Mouse (Mus musculus) retina, postnatal 1 day (tissue): ENCODE data around the gene Insl5.
A peak's percentile ranks its signal among the peaks of the same experiment; 100 is the strongest.

ENCODE experiments used
- DNase-seq: peaks from one replicate; pipeline ENCODE4 v3.0.0-alpha.2; 2012

The Insl5 gene

DNA sequence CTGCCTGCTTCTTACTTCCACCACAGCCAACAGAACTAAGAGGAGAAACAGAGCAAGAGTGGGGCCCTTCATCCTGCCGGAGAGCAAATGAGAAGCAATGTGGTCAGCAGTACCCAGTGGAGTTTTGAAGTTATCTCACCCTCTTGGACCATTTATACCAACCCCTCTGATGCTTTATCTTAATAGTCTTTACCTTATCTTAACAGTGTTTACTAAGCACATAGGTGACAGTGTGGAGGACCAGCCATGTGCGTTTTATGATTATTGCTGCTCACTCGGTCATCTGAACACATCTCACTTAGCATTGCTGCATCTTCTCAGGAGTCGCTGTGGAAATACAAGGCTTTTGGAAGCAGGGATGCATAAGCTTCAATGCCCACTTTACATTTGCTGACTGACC, at the start of gene Insl5:
Gene Insl5, minus strand, starts transcription at position 222 of the 400 bp plus-strand sequence.
- DNase-seq: no peak

DNA sequence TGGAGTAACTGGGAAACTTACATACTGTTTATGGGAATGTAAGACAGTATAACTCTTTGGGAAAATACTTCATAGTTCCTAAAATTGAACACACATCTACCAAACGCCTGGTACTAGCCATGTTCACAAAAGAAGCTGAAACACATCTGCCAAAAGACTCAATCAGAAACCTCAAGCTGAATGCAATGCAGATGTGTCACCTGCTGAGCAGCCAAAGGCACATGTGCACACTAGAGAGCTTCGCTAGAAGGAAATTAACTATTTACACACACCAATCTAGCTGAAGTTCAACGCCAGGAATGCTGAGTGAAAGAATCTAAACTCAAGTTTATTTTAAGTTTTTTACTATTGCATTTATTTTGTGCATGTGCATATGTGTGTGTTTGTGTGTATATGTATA, 44.0 kb upstream of the Insl5 start:
- DNase-seq: no peak

DNA sequence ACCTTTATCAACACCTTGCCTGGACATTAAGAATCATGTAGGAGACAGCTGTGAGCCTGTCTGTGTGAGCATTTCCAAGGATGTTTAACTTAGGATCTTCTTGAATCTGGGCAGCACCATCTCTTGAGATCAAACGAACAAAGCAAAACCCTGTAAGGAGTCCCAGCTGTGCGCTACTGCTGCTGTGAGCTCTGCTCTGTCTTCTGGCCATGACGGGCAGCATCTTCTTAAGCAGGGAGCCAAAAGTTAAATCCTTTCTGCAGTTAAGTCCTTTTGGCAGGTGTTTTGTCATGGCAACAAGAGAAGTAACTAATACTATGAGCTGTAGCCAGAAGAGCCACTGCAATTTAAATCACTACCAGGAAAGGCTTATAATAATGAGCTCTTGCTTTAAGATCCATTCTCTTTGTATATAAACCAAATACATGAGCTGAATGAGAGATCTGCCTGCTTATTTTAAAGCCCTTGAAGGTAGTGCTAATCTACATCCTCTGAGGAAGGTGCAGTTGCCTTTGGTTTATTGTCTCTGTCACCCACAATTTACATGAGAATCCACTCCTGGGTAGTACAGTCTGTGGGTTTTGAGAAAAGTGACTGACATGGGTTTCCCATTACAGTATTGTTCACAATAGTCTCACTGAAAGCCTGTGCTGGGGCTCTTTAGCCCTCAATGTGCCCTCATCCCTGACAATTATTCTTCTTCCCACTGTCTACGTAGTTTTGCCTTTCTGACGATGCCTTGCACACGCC, 41.4 kb upstream of the Insl5 start:
- peak; percentile 2 for DNase-seq

DNA sequence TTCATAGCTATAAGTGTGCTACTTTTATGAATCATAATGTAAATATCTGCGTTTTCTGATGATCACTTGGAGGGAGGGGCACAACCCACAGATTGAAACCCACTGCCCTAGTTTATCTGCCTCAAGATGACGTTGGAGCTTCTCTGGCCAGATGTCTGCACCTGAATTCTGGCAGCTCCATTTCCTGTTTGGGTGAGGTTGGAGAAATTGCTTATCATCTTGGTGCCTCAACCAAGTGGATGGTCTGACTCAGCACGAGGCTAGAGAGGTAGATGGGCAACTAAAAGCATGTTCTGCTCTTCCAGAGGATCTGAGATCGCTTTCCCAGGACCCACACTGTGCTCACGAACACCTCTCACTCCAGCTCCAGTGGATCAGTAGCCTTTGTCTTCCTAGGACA, 38.3 kb upstream of the Insl5 start:
- DNase-seq: no peak

DNA sequence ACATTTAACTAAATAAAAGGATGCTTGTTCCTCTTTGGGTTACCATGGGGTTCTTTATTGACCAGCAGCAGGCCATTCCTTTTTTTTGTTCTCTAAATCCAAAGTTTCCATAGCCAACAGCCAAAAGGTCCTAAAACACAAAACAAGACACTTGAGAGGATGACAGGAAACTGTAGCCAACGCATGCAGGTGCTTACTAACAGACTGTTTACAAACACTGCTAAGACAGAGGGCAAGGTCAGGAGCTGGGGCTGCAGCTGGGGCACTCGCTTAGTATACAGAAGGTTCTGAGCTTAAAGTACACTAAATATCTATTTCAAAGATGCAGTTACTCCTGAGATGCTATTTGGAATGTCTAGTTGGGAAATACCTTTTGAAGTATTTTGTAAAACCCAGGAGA, 37.8 kb upstream of the Insl5 start:
- DNase-seq: no peak

DNA sequence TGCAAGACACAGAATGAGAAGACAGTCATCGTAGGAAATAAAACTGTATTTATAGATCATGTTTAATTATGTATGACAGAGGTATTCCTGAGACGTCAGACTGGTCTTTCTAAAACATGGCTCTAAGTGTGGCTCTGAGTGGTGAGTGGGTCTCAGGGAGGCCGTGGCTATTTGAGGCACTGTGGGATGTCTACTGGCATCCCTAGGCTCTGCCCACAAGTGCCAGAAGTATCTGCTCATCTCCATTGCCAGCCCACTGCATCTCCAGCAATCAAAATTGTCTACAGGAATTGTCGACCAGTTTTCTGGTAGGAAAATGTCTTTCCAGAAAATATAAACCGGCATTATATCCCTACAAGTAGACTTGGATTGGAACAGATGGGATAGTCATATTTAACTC, 30.3 kb upstream of the Insl5 start:
- no peak for DNase-seq

DNA sequence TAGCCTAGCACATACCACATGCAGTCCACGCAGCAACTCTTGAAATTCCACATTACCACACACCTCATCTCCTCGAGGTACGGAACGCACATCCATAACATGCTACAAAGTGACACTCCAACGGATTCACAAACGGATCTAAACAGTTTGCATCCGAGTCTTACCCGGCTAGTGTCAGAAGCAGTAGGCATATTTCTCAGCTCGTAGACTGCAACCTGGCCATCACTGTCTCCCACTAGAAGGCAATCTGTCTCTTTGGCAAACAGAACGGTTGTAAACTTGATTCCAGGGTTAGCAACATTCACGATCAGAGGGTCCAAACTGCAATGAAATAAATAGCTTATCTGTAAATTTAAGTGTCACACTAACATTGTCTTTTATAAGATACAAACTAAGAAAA, 21.4 kb upstream of the Insl5 start:
- DNase-seq: no peak

DNA sequence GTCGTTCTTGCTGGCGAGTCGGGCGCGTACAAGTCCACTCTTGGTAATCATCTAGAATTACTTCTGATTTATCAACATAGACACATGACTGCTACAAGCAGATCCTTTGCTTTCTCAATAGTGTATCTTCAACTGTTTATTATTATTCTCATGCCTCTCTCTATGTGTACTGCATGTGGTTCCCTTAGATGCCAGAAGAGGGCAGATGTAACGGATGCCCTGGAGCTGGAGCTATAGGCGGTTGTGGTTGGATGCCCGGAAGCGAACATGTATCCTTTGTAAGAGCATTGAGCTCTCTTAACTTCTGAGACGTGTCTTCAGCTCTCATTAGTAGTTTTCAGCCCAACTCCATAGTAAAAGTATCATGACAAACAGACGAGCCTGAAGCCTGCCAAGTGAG, 16.4 kb upstream of the Insl5 start:
- DNase-seq: no peak

DNA sequence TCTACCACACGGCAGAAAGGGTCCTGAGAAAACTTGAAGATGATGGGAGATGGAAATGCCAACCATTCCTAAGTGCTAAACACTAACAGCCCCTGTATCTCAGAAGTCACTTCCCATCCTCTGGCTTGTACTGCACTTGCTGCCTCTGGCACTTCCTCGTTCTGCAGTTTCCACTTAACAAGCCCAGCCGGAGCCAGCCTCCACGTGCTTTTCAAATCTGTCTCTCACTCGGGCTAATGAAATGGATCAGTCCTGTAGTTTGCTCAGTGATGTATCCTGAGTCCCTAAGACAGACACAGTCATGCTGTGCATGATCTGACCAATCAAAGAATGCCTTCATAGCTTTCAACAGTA, 13.2 kb upstream of the Insl5 start:
- DNase-seq: no peak

DNA sequence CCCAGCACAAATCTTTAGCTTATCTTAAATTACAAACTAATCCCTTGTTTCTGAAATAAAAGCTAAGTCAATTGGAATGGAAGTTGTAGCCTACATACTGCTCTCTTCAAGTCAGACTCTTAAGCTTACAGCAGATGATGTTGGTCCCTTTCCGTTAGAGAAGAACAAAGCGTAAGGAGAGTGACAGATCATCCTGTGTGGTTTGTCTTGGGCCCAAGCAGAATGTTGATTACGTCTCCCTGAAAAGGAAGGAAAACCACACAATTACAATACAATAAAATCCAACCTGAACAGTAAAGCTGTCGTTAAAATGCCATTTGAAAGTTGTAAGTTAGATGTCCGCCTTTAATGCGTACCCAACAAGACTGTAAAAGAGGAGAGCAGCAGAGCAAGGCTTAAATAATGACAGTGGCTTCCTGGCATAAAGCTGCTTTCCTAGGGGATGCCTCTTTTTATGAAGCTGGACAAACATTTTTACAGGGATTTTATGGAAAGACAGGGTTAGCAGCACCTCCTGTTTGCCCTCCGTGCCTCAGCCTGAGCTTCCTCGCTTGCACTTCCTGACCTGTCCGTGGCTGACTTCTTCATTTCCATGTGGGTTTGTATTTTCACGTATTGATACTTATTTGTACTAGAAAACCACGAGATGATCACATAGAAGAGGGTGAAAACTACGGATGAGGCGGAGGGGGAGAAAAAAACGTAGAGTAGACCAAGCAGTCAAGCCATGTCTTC, 12.6 kb upstream of the Insl5 start:
- DNase-seq: no peak

DNA sequence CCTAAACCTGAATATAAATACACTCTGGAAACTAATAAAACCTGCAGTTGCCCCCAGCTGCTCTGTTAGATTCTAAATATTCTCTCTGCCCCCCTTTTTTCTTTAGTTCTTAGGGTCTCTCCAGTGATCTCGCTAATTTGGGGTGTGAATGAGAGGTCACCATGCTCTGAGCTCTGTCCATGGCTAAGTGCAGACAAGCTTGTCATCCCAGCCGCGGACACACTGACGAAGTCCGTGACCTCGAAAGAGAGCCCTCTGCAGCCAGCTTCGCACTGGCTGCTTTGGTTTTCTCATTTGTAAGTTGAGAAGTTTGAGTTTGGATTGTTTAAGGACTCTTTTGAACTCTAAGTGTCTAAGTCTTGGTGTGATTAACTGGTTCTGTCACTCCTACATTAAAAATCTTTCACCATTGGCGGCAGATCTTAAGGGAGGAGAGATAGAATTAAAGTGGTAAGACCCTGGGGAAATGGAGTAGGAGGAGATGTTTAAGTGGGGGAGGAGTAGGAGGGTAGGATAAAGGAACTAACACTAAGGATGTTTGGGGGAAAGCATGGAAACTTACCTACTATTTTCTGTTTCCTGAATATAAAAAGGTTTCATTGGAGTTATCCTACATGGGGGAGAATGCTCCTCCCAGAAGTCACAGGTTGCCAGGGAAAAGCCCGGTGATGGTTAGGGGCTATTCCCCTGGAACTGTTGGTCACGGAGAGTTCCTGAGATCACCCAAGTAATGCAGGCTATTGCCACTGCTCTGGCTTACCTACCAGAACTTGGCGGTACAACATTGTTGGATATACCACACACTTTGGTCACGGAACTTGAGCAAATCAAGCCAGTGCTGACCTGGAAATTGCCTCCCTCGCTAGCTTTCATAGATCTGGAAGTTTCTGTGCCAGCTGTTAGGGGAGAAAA, 1.8 kb upstream of the Insl5 start:
- no peak for DNase-seq

DNA sequence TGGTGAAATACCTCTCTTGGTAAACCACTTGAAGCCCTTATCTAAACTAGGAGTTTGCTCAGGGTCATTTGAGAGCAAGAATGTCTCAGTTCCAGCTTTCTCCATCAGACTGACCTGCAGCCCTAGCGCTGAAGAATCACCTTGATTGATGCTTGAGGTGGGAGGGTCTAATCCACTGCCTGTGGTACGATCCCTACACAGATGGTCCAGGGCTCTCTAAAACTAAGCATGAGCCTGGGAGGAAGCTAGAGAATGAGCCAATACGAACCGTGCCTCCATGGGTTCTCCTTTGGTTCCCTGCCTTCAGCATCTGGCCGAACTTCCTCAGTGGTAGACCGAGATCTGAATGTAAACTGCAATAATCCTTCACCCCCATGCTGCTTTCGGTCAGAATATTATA, 1.1 kb upstream of the Insl5 start:
- DNase-seq: no peak

DNA sequence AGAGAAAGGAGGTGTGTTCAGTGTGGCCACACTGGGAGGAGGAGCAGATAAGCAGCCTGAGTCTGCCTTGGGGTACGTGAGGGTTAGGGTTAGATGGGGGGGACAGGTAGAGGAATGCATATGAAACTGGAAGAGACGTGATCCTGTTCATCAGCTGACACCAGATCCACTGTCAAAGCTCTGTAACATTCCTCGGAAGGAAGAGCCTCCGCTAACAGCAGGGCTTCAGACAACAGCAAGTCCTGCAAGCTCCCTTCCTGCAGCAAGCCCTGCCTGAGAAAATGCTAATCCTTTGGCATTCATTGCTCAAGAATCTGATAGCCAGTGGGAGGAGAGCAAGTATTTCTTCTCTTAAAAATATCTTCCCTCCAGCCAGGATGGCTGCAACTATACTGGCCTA, 13.2 kb downstream of the Insl5 start:
- no peak for DNase-seq

DNA sequence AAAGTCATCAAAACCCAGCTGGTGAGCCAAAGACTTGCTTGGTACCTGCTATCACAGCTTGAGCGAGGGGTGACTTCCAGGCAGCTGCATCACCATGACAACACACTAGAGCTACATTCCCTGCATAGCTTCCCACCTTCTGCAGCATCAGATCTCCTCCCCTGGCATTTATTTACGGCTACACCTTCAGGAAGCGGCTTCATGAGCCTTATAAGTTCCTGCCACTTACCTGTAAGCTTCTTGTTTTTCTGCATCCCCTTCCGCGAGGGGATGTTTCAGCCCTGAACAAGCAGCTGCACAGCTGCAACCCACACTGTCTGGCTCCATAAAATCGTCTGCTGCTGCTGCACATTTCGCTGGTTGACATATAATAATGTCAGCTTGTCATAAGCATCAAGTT, 14.8 kb downstream of the Insl5 start:
- DNase-seq: no peak

DNA sequence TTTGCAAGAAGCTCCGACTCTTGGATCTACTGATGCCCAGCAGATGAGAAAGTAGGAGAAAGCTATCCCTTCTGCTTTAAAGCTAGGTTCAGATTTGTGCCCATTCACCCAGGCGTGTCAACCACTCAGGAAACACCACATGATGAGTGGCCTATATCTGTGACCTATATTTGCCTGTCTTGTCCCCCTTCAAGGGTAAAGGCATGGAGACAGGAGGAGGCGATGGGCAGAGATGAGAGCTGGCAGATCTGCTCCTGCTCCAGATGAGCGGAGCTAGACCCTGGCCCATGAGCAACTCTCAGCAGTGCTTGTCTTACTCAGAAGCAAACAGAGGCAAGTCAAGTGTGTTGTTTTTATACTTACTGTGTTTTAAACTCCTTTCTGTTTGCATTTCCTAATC, 15.9 kb downstream of the Insl5 start:
- peak; percentile 37 for DNase-seq

DNA sequence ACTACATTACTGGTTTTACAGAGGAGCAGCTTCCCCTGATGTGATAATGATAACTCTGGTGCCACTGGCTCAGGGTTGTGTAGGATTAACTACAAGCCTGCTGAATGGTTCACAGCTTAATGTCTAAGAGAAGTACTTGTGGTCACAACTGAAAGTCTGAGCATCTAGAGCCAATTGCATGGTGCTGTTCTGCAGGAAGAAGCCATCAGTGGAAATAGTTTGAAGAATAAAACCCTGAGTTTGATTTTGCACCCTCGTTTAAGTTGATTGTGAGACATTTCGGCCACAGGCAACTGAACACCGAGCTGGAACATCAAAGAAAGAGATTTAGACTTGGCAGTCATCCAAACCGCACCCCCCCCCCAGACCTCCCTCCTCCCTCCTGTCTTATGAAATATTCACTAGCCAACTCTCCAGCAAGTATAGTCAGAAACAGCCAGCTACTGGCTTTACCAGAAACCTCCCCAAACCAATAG, 19.7 kb downstream of the Insl5 start:
- DNase-seq: peak; percentile 73

DNA sequence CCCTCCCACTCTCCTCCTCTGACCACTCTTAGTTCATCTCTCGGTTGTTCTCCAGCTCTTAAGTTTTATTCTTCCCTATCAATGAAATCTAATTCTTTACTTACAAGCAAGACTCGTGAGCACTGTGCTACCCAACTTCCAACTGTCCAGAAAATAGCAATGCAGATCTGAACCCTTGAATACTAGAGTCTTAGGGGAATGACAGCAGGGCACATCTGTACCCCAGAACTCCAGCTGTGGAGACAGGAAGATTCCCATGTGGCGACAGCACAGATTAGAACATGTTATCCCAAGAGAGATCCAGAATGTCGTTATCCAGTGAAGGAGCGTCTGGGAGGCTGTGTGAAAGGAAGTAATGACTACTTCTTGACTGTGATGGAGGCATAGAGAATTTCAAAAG, 20.4 kb downstream of the Insl5 start:
- no peak for DNase-seq

DNA sequence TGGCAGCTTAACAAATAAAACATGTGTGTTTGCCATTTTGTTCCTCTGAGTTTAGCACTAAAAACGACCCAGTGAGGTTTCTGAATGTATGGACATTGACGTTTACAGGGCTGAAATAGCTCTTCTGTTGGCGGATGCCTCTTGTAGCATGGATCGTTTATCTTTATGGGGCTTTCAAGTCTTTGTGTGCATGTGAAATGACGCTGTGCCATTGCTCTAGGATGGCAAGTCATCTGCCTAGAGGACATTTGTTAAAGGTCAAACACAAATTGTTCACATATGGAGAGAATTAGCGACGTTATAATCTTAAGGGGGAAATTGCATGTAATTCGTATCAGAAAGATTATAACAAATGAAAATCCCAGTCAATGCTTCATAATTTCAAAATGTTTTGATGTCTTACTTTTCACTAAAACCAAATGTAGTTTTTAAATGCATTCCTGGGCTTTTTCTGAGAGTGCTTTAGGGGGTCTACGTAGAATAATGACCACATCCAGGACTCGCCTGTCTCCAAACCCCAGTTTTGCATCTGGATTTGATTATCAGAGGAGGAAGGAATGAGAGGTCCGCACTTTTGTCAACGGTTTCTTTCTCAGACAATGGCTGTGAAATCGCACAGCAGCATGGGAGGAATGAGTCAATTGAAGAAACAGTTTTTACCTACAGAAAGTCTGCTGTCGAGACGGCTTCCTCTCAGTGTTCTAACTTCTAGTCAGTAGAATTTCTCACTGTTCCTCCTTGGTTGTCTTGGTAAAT, 21.3 kb downstream of the Insl5 start:
- peak; percentile 26 for DNase-seq

DNA sequence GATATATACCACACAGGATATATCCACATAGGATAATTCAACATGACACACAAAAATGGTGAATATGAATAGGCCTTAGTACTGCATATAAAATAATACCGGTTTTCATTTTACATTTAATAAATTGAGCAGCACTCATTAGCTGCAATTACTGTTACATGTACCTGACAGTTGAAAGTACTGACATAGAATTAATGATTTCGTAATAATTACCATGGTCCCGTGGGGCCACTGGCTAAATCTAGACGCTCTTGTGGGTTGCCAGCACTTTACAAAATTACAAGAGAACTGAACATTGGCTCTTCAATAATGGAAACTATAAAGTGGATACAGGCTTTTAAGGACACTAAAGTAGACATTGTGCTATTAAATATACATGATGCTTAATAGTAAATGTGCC, 22.0 kb downstream of the Insl5 start:
- peak; percentile 60 for DNase-seq

DNA sequence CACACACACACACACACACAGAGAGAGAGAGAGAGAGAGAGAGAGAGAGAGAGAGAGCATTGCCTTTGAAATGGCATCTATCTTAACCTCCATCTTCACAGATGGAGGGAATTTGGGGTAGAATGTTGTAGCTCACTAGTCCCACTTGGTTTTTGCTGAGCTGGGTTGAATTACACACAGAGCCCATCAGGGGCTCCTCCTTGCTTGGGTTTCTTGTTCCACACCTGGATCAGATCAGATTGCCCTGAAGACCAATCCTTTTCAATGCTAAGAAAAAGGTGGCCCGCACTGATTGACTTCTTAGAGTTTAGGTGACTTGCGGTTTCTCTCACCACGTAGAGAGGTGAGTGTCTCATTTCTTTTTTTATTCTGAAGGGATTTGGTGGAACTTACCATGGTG, 35.0 kb downstream of the Insl5 start:
- DNase-seq: no peak

DNA sequence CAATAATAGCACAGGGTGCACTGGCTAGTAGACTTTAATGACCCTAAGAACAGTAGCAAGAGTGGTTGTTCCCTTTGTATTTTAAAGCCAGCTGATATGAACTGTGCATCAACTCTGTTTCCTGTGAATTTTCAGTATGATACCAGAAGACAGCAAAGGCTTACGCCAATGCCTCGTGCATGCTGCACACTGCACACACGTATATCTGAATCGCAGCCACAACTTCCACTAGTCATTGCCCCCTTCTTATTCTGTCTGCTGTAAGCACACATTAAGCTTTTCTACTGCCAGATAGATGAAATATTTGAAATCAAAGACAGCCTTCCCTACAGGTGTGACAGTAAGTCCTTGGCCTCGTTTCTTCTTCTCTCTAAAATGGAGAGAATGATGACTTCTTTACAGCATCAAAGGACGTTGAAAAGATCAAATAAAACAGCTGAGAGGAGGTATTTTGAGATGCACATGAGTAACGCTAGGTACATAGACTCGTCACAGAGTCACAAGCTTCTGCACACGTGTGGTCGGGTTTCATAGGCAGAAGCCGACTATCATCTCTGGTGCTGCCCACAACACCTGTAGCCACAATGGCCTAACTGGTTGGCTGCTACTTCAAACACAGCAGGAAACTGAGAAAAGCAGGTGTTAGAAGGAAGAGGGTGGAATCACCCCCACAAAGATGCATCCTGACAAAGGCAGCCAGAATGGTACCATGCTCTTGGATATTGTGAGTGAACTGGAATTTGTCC, 35.9 kb downstream of the Insl5 start:
- DNase-seq: no peak

DNA sequence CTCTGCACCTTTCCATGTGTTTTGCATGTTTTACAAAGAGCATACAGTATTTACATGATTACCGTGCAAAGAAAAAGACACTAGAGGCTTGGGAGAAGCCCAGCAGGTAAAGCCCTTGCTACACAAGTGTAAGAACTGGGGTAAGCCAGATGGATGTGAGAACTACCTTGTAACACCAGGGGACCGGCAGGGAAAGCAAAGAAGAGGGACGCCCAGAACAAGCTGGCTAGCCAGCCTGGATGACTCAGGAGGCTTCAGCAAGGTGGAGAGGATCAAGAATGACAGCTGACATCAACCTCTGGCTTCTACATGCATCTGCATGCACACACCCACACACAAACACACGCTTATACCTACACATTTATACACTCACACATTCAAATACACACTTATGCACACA, 36.6 kb downstream of the Insl5 start:
- no peak for DNase-seq
